Mouse (Mus musculus) erythroblast, embryonic 14.5 days (primary cell): ENCODE data around the gene Far1.

Source experiments
- GATA1 ChIP-seq: IDR thresholded peaks from 2 replicates; pipeline ENCODE4 v1.6.1; 2012; ENCODE audit warnings: low read length, inconsistent platforms, mixed read lengths
- TAL1 ChIP-seq: IDR thresholded peaks from 3 replicates; pipeline ENCODE4 v1.6.1; 2012; ENCODE audit warnings: low read length, inconsistent platforms, mixed read lengths

DNA sequence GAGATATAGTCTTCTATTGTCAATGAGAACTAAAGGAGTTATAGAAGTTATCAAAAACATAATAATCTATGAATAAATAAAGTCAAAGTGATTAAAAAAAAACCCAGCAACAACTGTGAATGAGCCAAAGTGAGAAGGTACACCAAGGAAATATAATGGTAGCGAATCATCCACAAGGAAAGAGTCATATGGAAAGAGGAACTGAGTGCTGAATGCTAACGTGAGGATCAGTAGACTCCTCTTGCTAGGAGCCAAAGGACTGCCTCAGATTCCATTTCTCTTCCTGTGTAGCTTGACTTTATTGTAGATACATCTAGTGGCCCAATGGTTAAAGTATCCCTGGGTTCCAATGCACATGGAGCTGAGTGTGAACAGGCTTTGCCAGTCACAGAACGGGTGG is 45.3 kb upstream of the Far1 start:
- TF ChIP-seq GATA1 (no peak), TAL1 (no peak)
